Mouse (Mus musculus): ENCODE results near the gene D430041D05Rik.

D430041D05Rik gene

GRCm38 (mm10) chr2:104260920-104261740, 149.7 kb downstream of the D430041D05Rik start:
- WGBS: 40% methylated on average over 18 of the region's 18 CpGs

- 35% methylated on average over 15 of the region's 15 CpGs for WGBS
Observed at GRCm38 (mm10) chr2:104256585-104256984, 154.2 kb downstream of the D430041D05Rik start.

- 95% methylated on average over 9 of the region's 9 CpGs for WGBS
Observed at GRCm38 (mm10) chr2:104254944-104255343, 155.9 kb downstream of the D430041D05Rik start.

- 52% methylated on average over 4 of the region's 4 CpGs for WGBS
Observed at GRCm38 (mm10) chr2:104253341-104253740, 157.5 kb downstream of the D430041D05Rik start.

DNA sequence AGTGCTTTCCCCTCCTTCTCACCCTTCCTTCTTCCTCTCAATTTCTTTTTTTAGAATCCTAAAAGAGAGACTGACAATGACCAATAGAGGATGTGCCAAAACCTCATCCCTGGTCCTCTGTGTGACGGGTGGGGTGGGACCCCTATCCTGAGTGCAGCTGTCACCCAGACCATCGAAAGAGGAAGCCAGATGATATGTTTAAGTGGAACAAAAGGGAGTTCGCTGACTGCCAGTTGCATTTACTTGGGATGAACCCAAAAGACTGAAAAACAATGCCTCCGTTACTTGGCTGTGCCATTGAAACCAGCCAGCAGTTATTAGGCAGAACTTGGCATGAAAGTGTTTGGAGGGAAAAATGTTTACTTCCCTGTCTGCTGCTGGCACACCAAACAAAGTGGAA, 159.2 kb downstream of the D430041D05Rik start:
- WGBS: 27% methylated on average over 4 of the region's 4 CpGs

DNA sequence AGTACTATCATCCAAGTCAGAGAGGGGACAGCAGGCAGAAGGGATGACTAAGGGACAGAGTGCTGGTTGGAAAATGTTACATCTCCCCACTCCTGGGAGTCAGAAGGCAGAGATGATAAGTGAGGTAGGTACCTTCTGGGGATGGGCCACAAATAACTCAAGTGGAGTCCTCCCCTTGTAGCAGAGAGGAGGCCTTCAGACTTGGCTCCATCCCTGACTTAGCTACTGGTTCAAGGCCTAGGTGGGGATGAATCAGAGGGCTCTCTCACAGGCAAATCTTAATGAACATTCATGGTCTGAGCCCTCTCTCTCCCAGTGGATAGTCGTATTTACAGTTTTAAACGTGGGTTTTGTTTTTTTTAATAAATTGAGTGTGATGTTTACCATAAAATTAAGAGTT, 161.0 kb downstream of the D430041D05Rik start:
- 78% methylated on average over 2 of the region's 2 CpGs for WGBS

DNA sequence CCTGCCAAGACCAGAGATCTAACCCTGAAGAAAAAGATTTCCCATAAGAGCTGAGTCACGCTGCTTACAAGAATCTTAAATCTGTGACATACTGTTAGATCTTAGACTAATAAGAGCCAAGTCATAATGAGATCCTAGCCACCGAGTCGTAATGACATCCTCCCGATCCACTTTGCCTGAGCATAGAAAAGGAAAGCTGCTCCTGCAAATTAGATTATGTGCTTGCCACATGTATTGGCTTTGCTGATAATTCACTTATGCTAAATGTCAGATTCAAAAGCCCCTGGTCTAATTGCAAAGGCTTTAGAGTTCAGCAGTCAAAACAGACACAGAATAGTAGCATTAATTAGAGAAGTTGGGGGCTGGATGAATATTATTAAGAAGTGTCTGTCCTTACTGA, 164.0 kb downstream of the D430041D05Rik start:
- 60% methylated on average over 4 of the region's 4 CpGs for WGBS

- WGBS: 41% methylated on average over 5 of the region's 5 CpGs
Observed at GRCm38 (mm10) chr2:104242055-104242454, 168.8 kb downstream of the D430041D05Rik start.

- WGBS: 53% methylated on average over 4 of the region's 4 CpGs
Observed at GRCm38 (mm10) chr2:104237141-104237540, 173.7 kb downstream of the D430041D05Rik start.

DNA sequence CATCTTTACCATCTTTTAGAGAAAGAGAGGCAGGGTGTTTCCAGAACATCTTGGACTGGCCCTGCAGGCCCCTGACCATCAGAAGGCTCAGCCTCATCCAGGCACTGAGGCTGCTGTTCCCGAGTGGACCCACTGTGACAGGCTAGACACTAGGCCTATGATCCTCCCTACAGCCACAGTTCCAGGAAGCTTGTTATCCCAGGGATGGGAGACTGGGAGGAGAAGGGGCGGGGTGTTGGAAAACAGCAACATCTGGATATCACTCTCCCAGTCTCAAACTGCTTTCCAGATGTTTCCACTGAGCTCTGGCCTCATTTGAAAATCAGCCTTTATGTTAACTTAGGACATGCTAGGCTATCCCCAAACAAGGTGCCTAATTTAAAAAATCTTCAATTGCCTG, 180.4 kb downstream of the D430041D05Rik start:
- 73% methylated on average over 2 of the region's 2 CpGs for WGBS

GRCm38 (mm10) chr2:104226057-104226456, 184.8 kb downstream of the D430041D05Rik start:
- 50% methylated on average over 4 of the region's 4 CpGs for WGBS

DNA sequence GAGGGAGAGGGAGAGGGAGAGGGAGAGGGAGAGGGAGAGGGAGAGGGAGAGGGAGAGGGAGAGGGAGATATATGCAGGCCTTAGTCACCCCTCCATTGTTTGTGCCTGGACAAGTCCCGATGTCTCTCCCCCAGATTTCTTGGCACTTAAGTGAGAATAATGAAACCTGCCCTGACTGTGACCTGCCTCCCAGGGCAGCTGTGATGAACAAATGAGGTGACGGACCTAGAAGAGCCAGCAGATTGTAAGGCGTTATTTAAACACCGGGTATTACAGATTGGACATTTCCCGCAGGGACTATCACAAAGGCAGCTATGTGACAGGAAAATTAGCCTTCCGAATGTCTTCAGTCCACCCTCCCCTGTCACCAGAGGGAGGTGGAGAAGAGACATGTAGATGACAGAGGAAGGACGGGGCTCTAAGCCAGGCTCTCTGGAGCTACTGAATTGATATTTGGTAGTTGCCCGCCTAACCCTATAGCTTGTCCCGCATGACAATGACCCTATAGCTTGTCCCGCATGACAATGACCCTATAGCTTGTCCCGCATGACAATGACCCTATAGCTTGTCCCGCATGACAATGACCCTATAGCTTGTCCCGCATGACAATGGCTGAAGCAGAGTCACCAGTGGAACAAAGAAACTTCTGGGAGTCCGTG, 191.0 kb downstream of the D430041D05Rik start:
- WGBS: 69% methylated on average over 14 of the region's 14 CpGs

- WGBS: 35% methylated on average over 9 of the region's 9 CpGs
Observed at GRCm38 (mm10) chr2:104218588-104219065, 192.2 kb downstream of the D430041D05Rik start.

- 41% methylated on average over 10 of the region's 10 CpGs for WGBS
Observed at GRCm38 (mm10) chr2:104218114-104218513, 192.7 kb downstream of the D430041D05Rik start.

DNA sequence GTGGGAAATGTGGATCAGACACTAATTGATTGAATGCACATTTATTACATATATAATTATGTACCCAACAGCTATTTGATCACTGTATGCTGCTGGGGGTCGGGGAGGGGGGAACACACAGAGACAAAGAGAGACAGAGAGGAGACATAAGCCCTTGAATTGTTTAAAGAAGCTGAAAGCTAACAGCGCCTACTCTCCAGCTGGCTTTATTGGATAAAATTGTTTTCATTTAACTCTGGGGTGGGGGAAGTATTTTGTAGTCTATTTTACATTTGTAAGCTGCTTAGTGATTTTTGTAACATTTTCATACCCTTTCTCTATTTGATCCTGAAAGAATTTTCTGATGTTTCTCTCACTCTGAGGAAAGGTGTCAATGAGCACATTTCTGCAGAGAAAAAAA, 201.4 kb downstream of the D430041D05Rik start:
- whole genome bisulfite sequencing: 48% methylated on average over 2 of the region's 2 CpGs

- 53% methylated on average over 5 of the region's 5 CpGs for WGBS
Observed at GRCm38 (mm10) chr2:104208415-104208814, 202.4 kb downstream of the D430041D05Rik start.

- 36% methylated on average over 10 of the region's 10 CpGs for WGBS
Observed at GRCm38 (mm10) chr2:104207948-104208347, 202.9 kb downstream of the D430041D05Rik start.

GRCm38 (mm10) chr2:104205623-104206022, 205.2 kb downstream of the D430041D05Rik start:
- 47% methylated on average over 8 of the region's 8 CpGs for WGBS

DNA sequence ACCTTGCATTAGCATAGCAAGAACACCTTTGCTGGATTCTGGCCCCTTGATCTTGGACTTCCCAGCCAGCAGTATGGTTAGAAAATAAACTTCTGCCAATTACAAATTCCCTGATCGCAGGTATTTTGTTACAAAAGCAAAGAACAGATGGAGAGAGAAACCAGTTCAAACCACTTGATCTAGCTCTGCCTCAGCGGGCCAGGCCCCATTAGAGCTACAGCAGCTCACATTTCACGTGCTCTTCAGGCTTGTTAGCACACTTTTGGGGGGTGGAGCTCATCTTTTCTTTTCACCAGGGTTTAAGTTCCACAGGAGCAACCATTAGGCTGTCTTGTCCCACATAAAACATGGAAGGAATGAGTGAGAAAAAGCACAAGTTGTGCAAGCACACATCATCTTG, 210.6 kb downstream of the D430041D05Rik start:
- WGBS: 74% methylated on average over 3 of the region's 3 CpGs

DNA sequence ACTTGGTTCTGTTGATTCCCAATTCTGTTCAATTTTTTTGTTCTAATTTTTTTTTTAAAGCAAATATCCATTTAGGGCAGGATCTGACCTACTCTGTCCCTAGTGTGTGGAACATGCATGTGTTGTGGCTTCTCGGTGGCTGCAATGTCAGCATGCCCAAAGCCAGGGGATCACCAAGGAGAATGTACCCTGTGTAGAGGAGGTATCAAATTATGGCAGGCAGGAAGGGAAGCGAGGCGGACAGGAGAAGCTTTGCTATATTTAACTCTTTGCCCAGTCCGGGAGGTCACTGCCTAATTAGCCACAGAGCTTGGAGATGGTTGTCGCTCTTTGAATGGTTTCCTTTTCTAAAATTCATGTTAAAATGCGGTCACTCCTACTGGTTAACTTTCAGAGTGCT, 212.6 kb downstream of the D430041D05Rik start:
- 83% methylated on average over 6 of the region's 6 CpGs for WGBS

DNA sequence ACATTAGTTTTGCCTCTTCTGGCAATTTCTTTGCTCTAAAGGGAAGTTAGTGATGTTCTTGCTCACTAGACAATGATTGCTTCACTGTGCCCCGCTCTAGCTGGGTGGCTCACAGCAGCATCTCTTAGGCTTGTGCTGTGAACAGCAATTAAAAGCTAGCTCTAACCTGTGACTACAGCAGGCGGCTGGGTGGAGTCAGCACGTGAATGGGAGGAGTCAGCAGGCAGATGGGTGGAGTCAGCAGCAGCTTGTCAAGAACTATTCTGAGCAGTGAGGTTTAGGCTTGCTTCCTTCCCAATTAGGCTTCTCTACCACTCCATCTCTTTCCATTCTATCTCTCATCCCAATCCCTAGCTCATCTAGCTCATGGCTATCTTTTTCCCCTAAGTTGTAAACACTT, 213.5 kb downstream of the D430041D05Rik start:
- WGBS: 55% methylated on average over 3 of the region's 3 CpGs

DNA sequence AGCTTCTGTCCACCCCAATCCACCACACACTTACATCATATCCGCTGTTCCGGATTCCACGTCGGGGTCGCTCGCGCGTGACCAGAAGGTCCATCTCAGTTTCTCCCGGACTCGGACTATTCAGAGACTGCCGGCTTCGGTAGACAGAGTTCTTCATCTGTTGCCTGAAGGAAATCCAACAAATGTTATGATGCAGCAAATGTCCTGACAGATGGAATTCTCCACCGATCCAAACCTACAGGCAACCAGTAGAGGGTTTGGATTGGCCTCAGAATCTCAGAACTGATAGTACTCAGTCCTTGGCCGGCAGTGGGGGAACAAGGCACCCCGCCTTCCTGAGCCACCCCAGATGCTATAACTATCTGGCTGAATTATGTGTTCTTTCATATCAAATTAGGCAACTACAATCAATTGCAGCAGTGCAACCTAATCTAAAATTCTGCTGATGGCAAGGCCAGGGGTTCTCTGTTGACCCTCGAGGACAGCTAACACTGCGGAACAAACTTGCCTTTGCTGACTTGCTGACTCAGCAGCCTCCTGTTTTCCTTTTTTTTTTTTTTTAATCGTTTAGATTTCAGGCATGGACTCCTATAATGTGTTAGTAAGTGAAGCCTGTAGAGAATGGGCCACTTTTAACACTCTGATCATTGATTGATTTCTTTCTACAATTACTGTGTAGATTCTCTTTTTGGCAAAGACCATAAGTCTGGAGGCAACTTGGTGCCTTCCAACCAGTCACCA, 218.2 kb downstream of the D430041D05Rik start:
- 68% methylated on average over 18 of the region's 18 CpGs for WGBS
